Mouse (Mus musculus): ENCODE measurements around the gene Accs. TPM values are rescaled to one million over a fixed set of nuclear protein-coding genes. Genes with fewer than 3 reads are reported as not detected.
A peak's percentile ranks its signal among the peaks of the same experiment; 100 is the strongest.

Accs gene
- total and polyA plus RNA-seq, 2 experiments from 2014 or later: 6.5 to 19.1 TPM

DNA sequence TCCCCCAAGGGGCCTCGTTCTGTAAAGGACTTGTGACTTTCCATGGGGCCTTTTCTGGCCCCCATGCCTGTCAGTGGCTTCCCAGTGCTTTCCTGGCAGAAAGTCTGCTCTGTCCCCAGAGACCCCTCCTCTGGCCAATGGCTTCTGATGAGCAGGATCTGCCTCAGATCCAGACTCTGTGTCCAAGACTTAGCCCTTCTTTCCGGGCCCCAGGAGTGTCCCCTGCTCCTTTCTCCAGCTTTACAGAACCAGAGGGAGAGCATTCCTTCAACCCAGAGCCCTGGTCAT lies 24.4 kb upstream of the Accs start:
- ATAC-seq (no peak), DNase-seq (ENCODE audit: low spot score) (no peak)
- Histone ChIP-seq H3K36me3 (ENCODE audit: insufficient read depth, low read length) (no peaks in the 10 kb centered on the region), H3K9ac (replicated peaks; ENCODE audit: low read length) (no peak overlapping the region; the same call in 1 of the 2 replicates), H3K27me3 (ENCODE audit: insufficient read depth, low read length) (no peaks in the 10 kb centered on the region), H3K9me3 (ENCODE audit: low read length) (no peaks in the 10 kb centered on the region), H3K27ac (no peak overlapping the region), H3K4me2 (ENCODE audit: low read depth, low read length) (no peak overlapping the region), H3K4me1 (ENCODE audit: insufficient read depth, low read length) (peaks cover 6% of the 10 kb centered on the region), H3K4me3 (ENCODE audit: low read length) (no peak overlapping the region)
- WGBS: 31% methylated on average over 2 of the region's 2 CpGs
- no peak for TF ChIP-seq CTCF (IDR thresholded peaks at IDR 0.05; ENCODE audit: low read depth)

- no peak for TF ChIP-seq CTCF (IDR thresholded peaks at IDR 0.05; ENCODE audit: low read depth)
- no peak overlapping the region for H3K4me2 ChIP-seq (ENCODE audit: low read depth, low read length)
- H3K9ac ChIP-seq (replicated peaks; ENCODE audit: low read length): no peak overlapping the region; the same call in 1 of the 2 replicates
- H3K9me3 ChIP-seq (ENCODE audit: low read length): no peaks in the 10 kb centered on the region
- H3K27me3 ChIP-seq (ENCODE audit: insufficient read depth, low read length): no peaks in the 10 kb centered on the region
- ATAC-seq (no peak), DNase-seq (ENCODE audit: low spot score) (peak; percentile 34)
- H3K4me1 ChIP-seq (ENCODE audit: insufficient read depth, low read length): peaks cover 6% of the 10 kb centered on the region
- H3K36me3 ChIP-seq (ENCODE audit: insufficient read depth, low read length): no peaks in the 10 kb centered on the region
- H3K27ac ChIP-seq: 0 out of 2 replicates have a peak overlapping the region, but pooled peaks have one; percentile 17
- 19% methylated on average over 12 of the region's 12 CpGs for WGBS
- H3K4me3 ChIP-seq (ENCODE audit: low read length): no peak overlapping the region
These were observed 23.9 kb upstream of the Accs start for GRCm38 (mm10) chr2:93873449-93874226.

- no peak overlapping the region for H3K9ac ChIP-seq (replicated peaks; ENCODE audit: low read length)
- no peaks in the 10 kb centered on the region for H3K9me3 ChIP-seq (ENCODE audit: low read length)
- H3K4me3 ChIP-seq (ENCODE audit: low read length): no peak overlapping the region
- no peak overlapping the region for H3K4me2 ChIP-seq (ENCODE audit: low read depth, low read length)
- 48% methylated on average over 7 of the region's 7 CpGs for WGBS
- no peak for TF ChIP-seq CTCF (IDR thresholded peaks at IDR 0.05; ENCODE audit: low read depth)
- H3K36me3 ChIP-seq (ENCODE audit: insufficient read depth, low read length): no peaks in the 10 kb centered on the region
- peaks cover 6% of the 10 kb centered on the region for H3K4me1 ChIP-seq (ENCODE audit: insufficient read depth, low read length)
- no peak for ATAC-seq
- peak; percentile 23 for DNase-seq (ENCODE audit: low spot score)
- no peaks in the 10 kb centered on the region for H3K27me3 ChIP-seq (ENCODE audit: insufficient read depth, low read length)
- no peak overlapping the region for H3K27ac ChIP-seq
These were observed 22.5 kb upstream of the Accs start for GRCm38 (mm10) chr2:93872257-93872656.

GRCm38 (mm10) chr2:93871411-93871925 lies 21.7 kb upstream of the Accs start:
- Histone ChIP-seq H3K9ac (replicated peaks; ENCODE audit: low read length) (no peak overlapping the region), H3K4me3 (ENCODE audit: low read length) (no peak overlapping the region), H3K9me3 (ENCODE audit: low read length) (no peaks in the 10 kb centered on the region), H3K4me1 (ENCODE audit: insufficient read depth, low read length) (peaks cover 6% of the 10 kb centered on the region), H3K4me2 (ENCODE audit: low read depth, low read length) (no peak overlapping the region), H3K27ac (no peak overlapping the region; the same call in 1 of the 2 replicates), H3K27me3 (ENCODE audit: insufficient read depth, low read length) (no peaks in the 10 kb centered on the region), H3K36me3 (ENCODE audit: insufficient read depth, low read length) (no peaks in the 10 kb centered on the region)
- ATAC-seq: no peak
- no peak for DNase-seq (ENCODE audit: low spot score)
- 91% methylated on average over 4 of the region's 4 CpGs for WGBS
- TF ChIP-seq CTCF (IDR thresholded peaks at IDR 0.05; ENCODE audit: low read depth): no peak

DNA sequence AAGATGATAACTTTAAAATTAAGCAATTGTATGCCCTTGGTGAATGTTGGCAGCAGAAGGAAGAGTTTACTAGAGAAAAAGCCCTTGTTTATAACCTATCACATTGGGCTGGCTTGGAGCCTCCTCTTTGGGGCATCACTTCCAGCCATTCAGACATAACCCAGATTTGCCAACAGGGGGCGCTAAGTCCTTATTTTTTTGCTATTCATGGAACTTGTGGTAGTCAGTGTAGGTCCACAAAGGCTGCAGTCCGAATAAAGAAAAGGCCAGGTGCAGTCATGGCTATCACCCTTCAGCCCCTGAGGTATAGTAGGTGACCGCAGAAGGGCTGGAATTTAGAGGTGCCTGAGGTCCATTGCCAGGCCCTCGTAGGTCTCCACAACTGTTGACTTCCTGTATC lies 21.1 kb upstream of the Accs start:
- ATAC-seq (peak; percentile 72), DNase-seq (ENCODE audit: low spot score) (peak; percentile 84)
- Histone ChIP-seq H3K4me3 (ENCODE audit: low read length) (no peak overlapping the region), H3K9ac (replicated peaks; ENCODE audit: low read length) (no peak overlapping the region), H3K4me2 (ENCODE audit: low read depth, low read length) (no peak overlapping the region), H3K27ac (no peak overlapping the region), H3K9me3 (ENCODE audit: low read length) (no peaks in the 10 kb centered on the region), H3K36me3 (ENCODE audit: insufficient read depth, low read length) (no peaks in the 10 kb centered on the region), H3K4me1 (ENCODE audit: insufficient read depth, low read length) (peaks cover 6% of the 10 kb centered on the region), H3K27me3 (ENCODE audit: insufficient read depth, low read length) (no peaks in the 10 kb centered on the region)
- TF ChIP-seq CTCF (IDR thresholded peaks at IDR 0.05; ENCODE audit: low read depth): peak; percentile 72
- 41% methylated on average over 4 of the region's 4 CpGs for WGBS

GRCm38 (mm10) chr2:93869107-93869600 lies 19.4 kb upstream of the Accs start, which contains the start of gene Accsl:
Accsl (minus strand) TSS chr2:93869157.
- TF ChIP-seq CTCF (IDR thresholded peaks at IDR 0.05; ENCODE audit: low read depth): no peak

DNA sequence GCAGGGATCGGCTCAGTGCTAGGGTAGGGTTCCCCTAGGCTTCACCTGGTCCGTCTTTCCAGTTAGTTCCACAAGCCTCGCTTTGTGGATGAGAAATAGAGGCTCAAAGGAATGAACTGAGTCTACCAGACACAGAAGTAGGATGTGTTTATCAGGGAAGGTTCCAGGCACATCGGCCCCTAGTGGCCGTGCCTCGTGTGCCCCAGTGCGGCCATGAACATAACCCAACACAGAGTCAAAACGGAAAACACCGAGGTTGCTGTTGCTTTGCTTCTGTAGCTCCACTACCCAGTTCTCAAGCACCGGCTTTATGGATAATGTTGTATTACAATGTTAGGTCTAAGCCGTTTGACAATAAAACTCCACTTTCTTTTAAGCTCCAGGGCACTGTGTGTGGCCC lies 18.8 kb upstream of the Accs start:
- TF ChIP-seq CTCF (IDR thresholded peaks at IDR 0.05; ENCODE audit: low read depth): no peak
- ATAC-seq (no peak), DNase-seq (ENCODE audit: low spot score) (no peak)
- no peaks in the 10 kb centered on the region for H3K9me3 ChIP-seq (ENCODE audit: low read length)
- no peak overlapping the region for H3K4me2 ChIP-seq (ENCODE audit: low read depth, low read length)
- H3K36me3 ChIP-seq (ENCODE audit: insufficient read depth, low read length): no peaks in the 10 kb centered on the region
- H3K4me3 ChIP-seq (ENCODE audit: low read length): no peak overlapping the region
- WGBS: 88% methylated on average over 11 of the region's 11 CpGs
- no peak overlapping the region for H3K27ac ChIP-seq
- H3K4me1 ChIP-seq (ENCODE audit: insufficient read depth, low read length): no peaks in the 10 kb centered on the region
- no peaks in the 10 kb centered on the region for H3K27me3 ChIP-seq (ENCODE audit: insufficient read depth, low read length)
- H3K9ac ChIP-seq (replicated peaks; ENCODE audit: low read length): no peak overlapping the region

More at GRCm38 (mm10) chr2:93869107-93869600, 19.4 kb upstream of the Accs start, which contains the start of gene Accsl:
- Histone ChIP-seq H3K9ac (replicated peaks; ENCODE audit: low read length) (no peak within 1 kb of the TSS), H3K4me1 (ENCODE audit: insufficient read depth, low read length) (peaks cover 5% of the 10 kb centered on the region), H3K27me3 (ENCODE audit: insufficient read depth, low read length) (no peaks in the 10 kb centered on the region), H3K36me3 (ENCODE audit: insufficient read depth, low read length) (no peaks in the 10 kb centered on the region), H3K4me2 (ENCODE audit: low read depth, low read length) (no peak within 1 kb of the TSS), H3K27ac (no peak within 1 kb of the TSS), H3K4me3 (ENCODE audit: low read length) (no peak within 1 kb of the TSS), H3K9me3 (ENCODE audit: low read length) (no peaks in the 10 kb centered on the region)
- DNase-seq (ENCODE audit: low spot score): no peak
- 64% methylated on average over 7 of the region's 7 CpGs for WGBS
- no peak for ATAC-seq

Data from hindbrain, postnatal 0 days (tissue).